Mouse (Mus musculus) neutrophil, adult 65 days (primary cell): ENCODE measurements around the gene Ola1. TPM values are rescaled to one million over a fixed set of nuclear protein-coding genes. Genes with fewer than 3 reads are reported as not detected.

Experiments
- total RNA-seq: library from RNA; stranded (reverse); gene quantifications from 2 replicates; pipeline ENCODE4 v1.2.4, GENCODE M21; 2023

Ola1 gene
- 17.6 and 22.0 TPM in 2 replicates for total RNA-seq

GRCm38 (mm10) chr2:73218913-73219312 lies at the start of gene Ola1:
Gene Ola1, minus strand, starts transcription at chr2:73218924.

Other genes with a start within 250 kb of the Ola1 start
- 162 and 167 TPM in 2 replicates for gene Sp3, start 238.5 kb downstream of the Ola1 start, total RNA-seq
- not detected in 2 replicates for gene Gm11084, start 232.2 kb downstream of the Ola1 start, total RNA-seq
- not detected in 2 replicates for gene Sp9, start 53.0 kb upstream of the Ola1 start, total RNA-seq
- 5.5 TPM in 2 replicates for gene Scrn3, start 93.7 kb upstream of the Ola1 start, total RNA-seq
- 36.0 and 39.0 TPM in 2 replicates for gene Cir1, start 93.8 kb upstream of the Ola1 start, total RNA-seq
- gene Gpr155, start 167.6 kb upstream of the Ola1 start, total RNA-seq: 1.9 and 2.2 TPM in 2 replicates